In the genomic region with DNA sequence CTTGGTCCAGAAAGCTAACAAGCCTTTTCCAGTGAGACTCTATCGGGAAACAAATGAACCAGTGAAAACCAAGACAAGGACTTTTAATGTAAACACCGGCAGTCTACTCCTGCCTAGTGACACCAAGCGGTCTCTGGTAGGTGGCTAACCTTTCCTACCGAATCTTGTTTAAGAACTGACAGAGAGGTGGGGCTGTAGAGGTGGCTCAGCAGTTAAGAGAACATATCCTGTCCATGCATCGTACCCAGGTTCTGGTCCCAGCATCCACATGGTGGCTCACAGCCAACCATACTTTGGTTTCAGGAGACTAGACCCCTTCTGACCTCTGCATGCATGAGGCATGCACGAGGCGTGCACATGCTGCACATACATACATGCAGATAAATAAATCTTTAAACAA, we compare ENCODE assay signal across 1 mouse cellular context.
TF ChIP-seq lines count a peak whose summit lies in the region.

No protein-coding gene starts in this region.

TF ChIP-seq in CH12.LX, 34 proteins besides CTCF, POLR2A, EP300 and RAD21:
- no peak for TF ChIP-seq JUN (IDR thresholded peaks at IDR 0.05; ENCODE audit: insufficient read depth, low read depth, low read length)
- TF ChIP-seq E2F4 (IDR thresholded peaks at IDR 0.05; ENCODE audit: insufficient replicate concordance, low read depth, low read length), result no peak
- no peak for TF ChIP-seq USF1 (IDR thresholded peaks at IDR 0.05; ENCODE audit: low read depth, low read length)
- no peak for TF ChIP-seq JUND (conservative IDR thresholded peaks at IDR 0.05; ENCODE audit: low read depth, low read length)
- no peak for TF ChIP-seq PAX5 (IDR thresholded peaks at IDR 0.05; ENCODE audit: low read length)
- no peak for TF ChIP-seq MAX (IDR thresholded peaks at IDR 0.05; ENCODE audit: low read length)
